Mouse (Mus musculus): ENCODE data around the gene Nanos3.

Nanos3 gene

DNA sequence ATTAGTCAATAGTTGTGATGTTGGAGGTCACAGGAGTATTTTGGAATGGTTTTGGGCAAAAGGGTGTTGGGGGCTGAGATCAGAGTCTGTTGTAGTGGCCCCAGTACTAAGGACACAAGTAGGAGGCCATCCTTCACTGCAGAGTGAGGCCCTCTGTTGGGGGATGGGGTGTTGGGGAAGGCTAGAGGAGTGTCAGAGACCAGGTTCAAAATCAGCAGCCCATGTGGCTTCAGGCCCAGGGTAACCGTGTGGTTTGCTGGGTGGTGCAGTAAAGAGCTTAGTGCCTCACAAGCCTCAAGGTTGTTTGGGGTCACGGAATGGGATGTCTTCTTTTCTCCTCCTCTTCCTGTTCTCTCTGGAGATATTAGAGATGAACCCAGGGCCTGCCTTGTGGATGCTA is 58.3 kb downstream of the Nanos3 start:
- no peak for DNase-seq (ENCODE audit: low spot score)

DNA sequence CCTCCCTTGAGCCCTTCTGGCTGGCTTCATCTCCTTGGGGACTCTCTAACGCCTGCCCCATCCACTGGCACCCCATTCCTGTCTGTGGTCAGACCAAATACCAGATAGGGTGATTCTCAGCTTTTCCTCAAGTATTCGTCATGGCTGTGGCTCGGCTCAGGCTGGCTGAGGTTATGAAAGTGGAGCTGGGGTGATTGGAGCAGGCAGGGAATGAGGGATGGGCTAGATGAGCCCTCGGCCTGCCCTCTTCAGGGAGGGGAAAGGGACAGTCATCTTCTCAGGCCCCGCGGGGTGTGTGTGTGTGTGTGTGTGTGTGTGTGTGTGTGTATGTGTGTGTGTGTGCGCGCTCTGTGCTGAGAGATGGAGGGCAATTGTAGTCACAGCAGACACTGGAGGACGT is 59.4 kb downstream of the Nanos3 start, which contains the start of gene Podnl1:
TSS of gene Podnl1 (plus strand) at position 334 of the 400 bp plus-strand sequence.
- DNase-seq (ENCODE audit: low spot score) = no peak

Data from lung, postnatal 25 days (tissue).